Mouse (Mus musculus) C2C12 (cell line): ENCODE data around the gene Smtn. TPM values are rescaled to one million over a fixed set of nuclear protein-coding genes. Genes with fewer than 3 reads are reported as not detected.

Source experiments
- H3K27me3 ChIP-seq: one replicate; pipeline ENCODE4 v1.6.1; 2011; ENCODE audit not compliant: control insufficient read depth, insufficient read depth, insufficient read length
- H3K36me3 ChIP-seq: one replicate; pipeline ENCODE4 v1.6.1; 2011; ENCODE audit not compliant: control insufficient read depth, insufficient read depth
- H3K4me3 ChIP-seq: one replicate; pipeline ENCODE4 v1.5.1; 2011; ENCODE audit warnings: mild to moderate bottlenecking, control low read depth; ENCODE audit not compliant: poor library complexity, insufficient read depth, severe bottlenecking
- H3K79me2 ChIP-seq: one replicate; pipeline ENCODE4 v1.6.1; 2011; ENCODE audit not compliant: control insufficient read depth, insufficient read depth
- H3K79me3 ChIP-seq: one replicate; pipeline ENCODE4 v1.6.1; 2011; ENCODE audit warnings: low read depth, control low read depth
- H3ac ChIP-seq: one replicate; pipeline ENCODE3; 2011; ENCODE audit warnings: low read depth; ENCODE audit not compliant: control insufficient read depth, insufficient read length
- CEBPB ChIP-seq: IDR thresholded peaks from one replicate; pipeline ENCODE4 v1.6.1; 2011; ENCODE audit warnings: low read depth, mild to moderate bottlenecking, control low read depth, moderate library complexity
- CTCF ChIP-seq: IDR thresholded peaks from one replicate; pipeline ENCODE4 v1.5.1; 2011; ENCODE audit not compliant: control insufficient read depth, insufficient read depth, insufficient read length
- FOSL1 ChIP-seq: IDR thresholded peaks from one replicate; pipeline ENCODE4 v1.8.0; 2011; ENCODE audit warnings: mild to moderate bottlenecking, low read length; ENCODE audit not compliant: poor library complexity, insufficient read depth, severe bottlenecking
- MAX ChIP-seq: IDR thresholded peaks from one replicate; pipeline ENCODE4 v1.6.1; 2011; ENCODE audit warnings: mild to moderate bottlenecking, control low read depth
- MYOD1 ChIP-seq: IDR thresholded peaks from one replicate; pipeline ENCODE4 v1.6.1; 2011; ENCODE audit warnings: low read depth; ENCODE audit not compliant: control insufficient read depth, insufficient read length
- MYOG ChIP-seq: IDR thresholded peaks from one replicate; pipeline ENCODE4 v1.6.1; 2011; ENCODE audit not compliant: control insufficient read depth, insufficient read length; ENCODE audit errors: extremely low read depth
- USF1 ChIP-seq: IDR thresholded peaks from one replicate; pipeline ENCODE4 v1.6.1; 2011; ENCODE audit warnings: low read depth, mild to moderate bottlenecking, control low read depth, moderate library complexity
- polyA plus RNA-seq: library from polyadenylated mRNA; unstranded; fragments of >200 nt; fragmentation: generic; extraction: Trizol; gene quantifications from one replicate; pipeline ENCODE4 v1.2.1, GENCODE M21; 2012; ENCODE audit warnings: missing spikeins

Gene Smtn
- polyA plus RNA-seq, 1 experiment: 45.9 TPM

DNA sequence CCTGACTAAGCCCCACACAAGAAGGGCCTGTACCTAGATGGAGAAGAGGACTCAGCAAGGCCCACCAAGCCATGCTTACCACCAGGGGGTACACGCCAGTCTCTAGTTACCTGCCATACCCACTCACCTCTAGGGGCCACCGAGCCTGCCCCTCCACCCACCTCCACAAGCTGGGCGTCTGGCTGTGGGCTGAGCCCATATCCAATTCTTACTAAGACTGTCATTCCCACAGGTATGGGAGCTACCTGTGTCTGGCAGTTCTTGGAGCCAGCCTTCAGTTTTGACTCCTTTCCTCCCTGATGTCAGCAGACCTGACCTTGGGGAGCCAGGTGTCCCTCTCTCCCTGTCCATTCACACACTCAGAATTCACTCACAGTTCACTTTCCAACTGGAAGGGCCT is 2.7 kb downstream of the Smtn start:
- Histone ChIP-seq H3K79me2 (peaks cover 32% of the 10 kb centered on the region), H3K27me3 (no peaks in the 10 kb centered on the region), H3K79me3 (peaks cover 25% of the 10 kb centered on the region), H3ac (peak overlapping the region; percentile 62), H3K4me3 (peak overlapping the region; percentile 65), H3K36me3 (peaks cover 33% of the 10 kb centered on the region)
- TF ChIP-seq USF1 (no peak), MYOG (no peak), FOSL1 (no peak), CTCF (no peak), MAX (no peak), CEBPB (no peak), MYOD1 (no peak)

DNA sequence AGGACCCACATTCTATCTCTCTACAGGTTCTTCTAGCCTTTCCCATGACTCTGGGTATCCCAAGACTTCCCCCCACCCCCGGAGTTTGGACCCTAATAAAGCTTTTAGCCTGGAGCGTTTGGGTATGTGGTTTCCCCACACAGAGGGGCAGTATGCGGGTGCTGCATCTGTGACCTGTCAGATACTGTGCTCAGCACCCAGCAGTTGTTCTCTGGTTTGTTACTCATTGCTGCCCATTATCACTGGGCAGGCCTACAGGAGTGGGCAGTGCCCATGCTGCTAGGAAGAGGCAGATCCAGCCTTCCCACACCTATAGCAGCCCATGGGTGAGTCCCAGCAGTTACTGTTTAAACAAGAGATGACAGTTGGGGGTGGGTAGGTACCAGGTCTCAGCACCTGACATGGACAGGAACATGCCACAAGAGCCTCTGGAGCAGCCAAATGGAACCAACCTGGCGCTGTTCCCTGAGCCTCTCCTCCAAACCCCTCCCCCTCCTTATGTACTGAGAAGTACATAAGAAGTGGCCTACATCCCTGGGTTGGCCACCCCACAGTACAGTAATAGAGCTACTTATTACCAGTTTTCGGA is 3.6 kb downstream of the Smtn start:
- no peak overlapping the region for H3K4me3 ChIP-seq
- no peak overlapping the region for H3ac ChIP-seq
- peaks cover 25% of the 10 kb centered on the region for H3K79me3 ChIP-seq
- H3K36me3 ChIP-seq: peaks cover 41% of the 10 kb centered on the region
- peaks cover 32% of the 10 kb centered on the region for H3K79me2 ChIP-seq
- no peaks in the 10 kb centered on the region for H3K27me3 ChIP-seq
- no peak for TF ChIP-seq MAX
- no peak for TF ChIP-seq FOSL1
- no peak for TF ChIP-seq USF1
- no peak for TF ChIP-seq CTCF
- no peak for TF ChIP-seq MYOD1

DNA sequence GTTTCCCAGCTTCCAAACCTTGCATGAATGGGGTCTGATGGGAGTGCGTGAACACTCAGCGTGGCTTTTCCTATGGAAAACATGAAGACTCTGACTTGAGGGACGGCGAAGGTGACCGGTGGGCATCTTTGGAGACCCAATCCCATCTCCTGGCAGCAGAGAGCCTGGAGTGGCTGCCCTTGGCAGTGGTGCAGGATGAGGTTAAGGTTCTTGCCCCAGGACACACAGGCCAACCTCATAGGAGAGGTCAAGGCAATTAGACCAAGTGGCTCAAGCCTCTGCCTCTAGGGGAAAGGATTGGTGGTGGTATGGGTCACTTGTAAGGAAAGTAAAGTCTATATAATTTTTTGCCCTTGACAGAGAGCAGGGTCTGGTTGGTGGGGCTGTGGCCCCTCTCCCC is 4.3 kb downstream of the Smtn start:
- peak overlapping the region; percentile 73 for H3ac ChIP-seq
- H3K36me3 ChIP-seq: peaks cover 48% of the 10 kb centered on the region
- peak overlapping the region; percentile 16 for H3K4me3 ChIP-seq
- H3K79me2 ChIP-seq: peaks cover 32% of the 10 kb centered on the region
- TF ChIP-seq MAX: no peak
- no peak for TF ChIP-seq MYOD1
- no peak for TF ChIP-seq MYOG
- TF ChIP-seq FOSL1: no peak
- no peak for TF ChIP-seq USF1
- no peak for TF ChIP-seq CTCF
- TF ChIP-seq CEBPB: no peak
- peaks cover 25% of the 10 kb centered on the region for H3K79me3 ChIP-seq
- no peaks in the 10 kb centered on the region for H3K27me3 ChIP-seq

DNA sequence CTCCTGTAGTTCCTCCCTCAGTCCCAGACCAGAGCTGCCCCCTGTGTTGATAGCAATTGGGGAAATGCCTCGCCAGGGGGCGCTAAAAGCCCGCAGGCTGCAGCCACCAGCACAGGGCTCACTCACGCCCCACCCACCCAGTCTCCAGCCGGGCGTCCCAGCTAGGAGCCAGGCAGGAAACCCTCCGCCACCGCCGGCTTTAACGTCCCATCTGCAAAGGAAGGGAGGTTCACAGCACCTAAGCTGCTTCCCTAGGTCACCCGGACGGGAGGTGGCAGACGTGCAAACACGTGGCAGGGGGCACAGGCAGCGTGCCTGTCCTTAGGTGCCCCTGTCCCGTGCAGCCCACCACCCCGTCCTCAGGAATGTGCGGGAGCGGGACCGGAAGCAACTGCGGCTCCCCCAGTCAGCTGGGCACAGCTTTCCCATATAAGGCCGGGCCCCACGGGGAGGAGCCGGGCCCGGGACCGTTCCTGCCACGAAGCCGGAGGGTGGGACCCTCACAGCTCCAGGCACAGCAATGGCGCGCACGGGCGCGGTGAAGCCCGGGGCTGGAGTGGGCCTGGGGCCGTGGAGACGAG is 4.9 kb downstream of the Smtn start:
- Histone ChIP-seq H3ac (peak overlapping the region; percentile 94), H3K4me3 (peak overlapping the region; percentile 16)

DNA sequence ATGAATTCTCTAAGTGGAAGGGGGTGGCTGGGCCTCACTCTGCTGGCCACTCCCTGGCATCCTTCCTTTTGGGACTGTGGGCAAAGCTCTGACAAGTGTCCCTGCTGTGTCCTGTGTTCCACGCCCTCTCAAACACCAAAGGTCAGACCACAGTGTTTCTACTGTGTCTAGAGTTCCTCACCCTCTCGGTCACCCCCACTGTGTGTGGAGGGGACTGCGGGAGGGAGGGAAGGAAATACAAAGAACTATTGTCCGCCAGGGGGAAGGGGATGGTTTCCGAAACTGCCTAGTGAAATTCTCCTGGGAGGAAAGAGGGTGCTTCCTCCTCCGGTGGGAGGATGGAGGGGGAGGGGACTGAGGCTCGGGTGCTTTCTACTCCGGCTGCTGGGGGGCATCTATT is 5.5 kb downstream of the Smtn start:
- Histone ChIP-seq H3K79me3 (peaks cover 25% of the 10 kb centered on the region), H3K27me3 (no peaks in the 10 kb centered on the region), H3K79me2 (peaks cover 32% of the 10 kb centered on the region), H3ac (peak overlapping the region; percentile 42), H3K4me3 (no peak overlapping the region), H3K36me3 (peaks cover 60% of the 10 kb centered on the region)
- TF ChIP-seq FOSL1 (no peak), MYOG (no peak), CTCF (no peak), MAX (no peak), USF1 (no peak), MYOD1 (no peak), CEBPB (no peak)

More for the DNA sequence above, 4.9 kb downstream of the Smtn start:
- Histone ChIP-seq H3K79me2 (peaks cover 32% of the 10 kb centered on the region), H3K36me3 (peaks cover 54% of the 10 kb centered on the region), H3K79me3 (peaks cover 25% of the 10 kb centered on the region), H3K27me3 (no peaks in the 10 kb centered on the region)
- TF ChIP-seq MAX (peak; percentile 63), CTCF (peak; percentile 88), CEBPB (no peak)

DNA sequence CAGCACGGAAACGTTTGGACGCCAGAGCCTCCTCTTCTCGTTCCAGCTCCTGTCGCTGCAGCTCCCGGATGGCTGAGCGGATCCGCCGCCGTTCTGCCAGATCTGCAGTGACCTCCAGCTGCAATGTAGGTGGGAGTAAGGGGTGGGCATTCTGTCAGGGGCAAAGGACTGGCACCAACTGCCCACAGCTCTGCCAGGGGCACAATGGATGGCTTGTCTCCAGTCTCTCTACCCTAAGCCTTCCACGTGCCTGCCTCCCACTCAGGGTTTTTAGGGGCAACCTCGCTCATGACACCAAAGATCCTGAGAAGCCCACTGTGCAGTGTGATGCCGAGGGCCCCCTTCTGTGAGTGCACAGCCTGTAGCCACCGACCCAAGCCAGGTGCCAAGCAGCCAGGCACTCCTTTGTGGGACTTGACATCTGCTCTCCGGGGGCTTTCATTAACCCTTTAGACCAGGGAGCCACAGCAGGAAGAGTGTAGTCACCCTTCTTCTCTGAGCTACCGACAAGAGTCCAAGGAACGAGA is 6.9 kb downstream of the Smtn start:
- Histone ChIP-seq H3K27me3 (no peaks in the 10 kb centered on the region), H3K79me2 (peaks cover 27% of the 10 kb centered on the region), H3K79me3 (peaks cover 22% of the 10 kb centered on the region), H3K36me3 (peaks cover 75% of the 10 kb centered on the region), H3K4me3 (no peak overlapping the region), H3ac (no peak overlapping the region)
- TF ChIP-seq USF1: no peak
- TF ChIP-seq FOSL1: no peak
- TF ChIP-seq MYOG: no peak
- no peak for TF ChIP-seq CTCF
- TF ChIP-seq CEBPB: no peak
- no peak for TF ChIP-seq MAX
- no peak for TF ChIP-seq MYOD1
